Mouse (Mus musculus) urinary bladder, adult 18-20 months (tissue): ENCODE data around the gene Sgpp2.
A peak's percentile ranks its signal among the peaks of the same experiment; 100 is the strongest.

ENCODE experiments used
- DNase-seq, 2 experiments: peaks; one replicate each; pipeline ENCODE4 v3.0.0; 2022; ENCODE audit warnings: low spot score in 2 of 2, mixed read lengths in 2 of 2

Sgpp2 gene

GRCm38 (mm10) chr1:78310021-78310752, at the start of gene Sgpp2:
Sgpp2 (plus strand) TSS chr1:78310345.
- DNase-seq: peak in 1 of 2 experiments; percentile 31

GRCm38 (mm10) chr1:78267519-78267918, 42.6 kb upstream of the Sgpp2 start:
- DNase-seq: no peak

- DNase-seq: no peak
Measured at GRCm38 (mm10) chr1:78272915-78273314, 37.2 kb upstream of the Sgpp2 start.

GRCm38 (mm10) chr1:78279128-78279527, 31.0 kb upstream of the Sgpp2 start:
- DNase-seq: no peak

GRCm38 (mm10) chr1:78292397-78292796, 17.7 kb upstream of the Sgpp2 start:
- no peak for DNase-seq

GRCm38 (mm10) chr1:78299670-78300225, 10.4 kb upstream of the Sgpp2 start:
- DNase-seq: no peak

- no peak for DNase-seq
Measured at GRCm38 (mm10) chr1:78308688-78309087, 1.5 kb upstream of the Sgpp2 start.

- no peak for DNase-seq
Measured at GRCm38 (mm10) chr1:78309280-78309679, 865 bp upstream of the Sgpp2 start.

GRCm38 (mm10) chr1:78310861-78311341, 756 bp downstream of the Sgpp2 start:
- no peak for DNase-seq

GRCm38 (mm10) chr1:78311482-78311881, 1.3 kb downstream of the Sgpp2 start:
- no peak for DNase-seq

GRCm38 (mm10) chr1:78312917-78313316, 2.8 kb downstream of the Sgpp2 start:
- no peak for DNase-seq

GRCm38 (mm10) chr1:78313961-78314360, 3.8 kb downstream of the Sgpp2 start:
- no peak for DNase-seq

GRCm38 (mm10) chr1:78318089-78318760, 8.1 kb downstream of the Sgpp2 start:
- DNase-seq: no peak

- DNase-seq: no peak
Measured at GRCm38 (mm10) chr1:78320291-78320690, 10.1 kb downstream of the Sgpp2 start.

GRCm38 (mm10) chr1:78322098-78322778, 12.1 kb downstream of the Sgpp2 start:
- no peak for DNase-seq

- no peak for DNase-seq
Measured at GRCm38 (mm10) chr1:78322844-78323243, 12.7 kb downstream of the Sgpp2 start.

- no peak for DNase-seq
Measured at GRCm38 (mm10) chr1:78324044-78324443, 13.9 kb downstream of the Sgpp2 start.

- no peak for DNase-seq
Measured at GRCm38 (mm10) chr1:78325851-78326250, 15.7 kb downstream of the Sgpp2 start.

GRCm38 (mm10) chr1:78328646-78329045, 18.5 kb downstream of the Sgpp2 start:
- no peak for DNase-seq

GRCm38 (mm10) chr1:78329861-78330260, 19.7 kb downstream of the Sgpp2 start:
- DNase-seq: no peak

GRCm38 (mm10) chr1:78330620-78331158, 20.5 kb downstream of the Sgpp2 start:
- no peak for DNase-seq

- no peak for DNase-seq
Measured at GRCm38 (mm10) chr1:78337726-78338125, 27.6 kb downstream of the Sgpp2 start.
